In the genomic region with DNA sequence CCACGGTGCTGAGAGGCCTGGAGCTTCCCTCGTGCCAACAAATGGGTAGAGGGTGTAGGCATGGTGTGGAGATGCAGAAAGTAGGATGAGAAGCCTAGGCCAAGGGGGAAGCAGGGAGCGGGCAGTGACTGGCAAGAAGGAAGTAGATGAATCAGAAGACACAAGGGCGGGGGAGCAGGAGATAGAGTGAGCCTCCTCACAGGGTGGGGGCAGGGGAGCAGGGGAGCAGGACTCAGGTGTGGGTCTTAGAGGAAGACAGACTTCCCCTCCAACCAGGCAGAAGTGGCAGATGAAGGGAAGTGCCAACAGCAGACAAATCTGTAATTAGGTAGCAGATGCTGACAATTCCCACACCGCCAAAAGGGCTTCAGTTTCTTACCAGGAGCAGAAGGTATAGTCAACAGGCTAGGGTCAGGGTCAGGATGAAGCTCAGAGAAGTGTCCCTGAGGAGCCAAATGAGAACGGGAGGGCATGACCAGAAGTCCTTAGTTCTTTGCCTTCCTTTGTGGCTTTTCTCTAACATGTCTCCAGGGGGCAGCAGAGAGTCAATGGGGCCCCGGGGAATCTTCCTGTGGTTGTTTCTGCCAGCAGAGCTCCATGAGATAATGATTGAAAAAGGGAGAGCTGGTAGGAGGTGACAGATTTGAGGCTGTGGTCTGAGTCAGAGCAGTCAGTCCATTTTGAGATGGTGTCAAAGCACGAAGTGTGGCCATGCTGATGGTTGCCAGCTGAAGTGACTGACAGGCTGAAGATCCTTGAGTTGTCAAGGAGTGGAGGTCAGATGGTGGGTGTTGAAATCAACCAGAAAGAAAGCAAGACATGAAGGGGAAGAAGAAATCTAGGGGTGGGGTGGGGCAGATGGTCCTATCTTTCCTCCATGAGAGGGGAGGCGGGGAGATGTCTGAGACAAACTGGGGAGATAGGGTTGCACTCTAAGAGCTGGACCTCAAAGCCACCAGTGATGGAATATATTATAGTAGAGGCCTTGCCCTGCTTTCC, we compare ENCODE assay signal across 8 mouse cellular contexts. TPM values are rescaled to one million over a fixed set of nuclear protein-coding genes. Genes with fewer than 3 reads are reported as not detected.
DNase-seq lines count a peak whose midpoint lies in the region; ATAC-seq and TF ChIP-seq lines count a peak whose summit lies in the region.
"Had no signal": no experiment of that assay in that cellular context is flagged by ENCODE, and none has a peak within 500 bp of the region (broad histone marks: within the 10 kb centered on the region; RNA-seq: fewer than 3 reads in every experiment).

No protein-coding gene starts in this region.

- no peaks in the 10 kb centered on the region for H3K27me3 ChIP-seq in ES-Bruce4 (ENCODE audit: control insufficient read depth, insufficient read depth, low read length, poor library complexity, severe bottlenecking)
- H3K27me3 ChIP-seq: midbrain, embryonic 12.5 days had no signal

- peak; percentile 63 for ATAC-seq in activated CD4-positive, CD25-positive, alpha-beta regulatory T cell, adult 4 months
- ATAC-seq in neutrophil, adult 5-6 weeks (ENCODE audit: extremely low read depth, insufficient number of reproducible peaks, low FRiP score, poor library complexity, severe bottlenecking), result peak; percentile 51

- H3K27ac ChIP-seq in left cerebral cortex, adult 2 months, result no peak overlapping the region
- no peak overlapping the region for H3K27ac ChIP-seq in ES-Bruce4 (ENCODE audit: insufficient read depth, low read length)
- H3K27ac ChIP-seq: midbrain, embryonic 12.5 days had no signal

- no peak overlapping the region for H3K9ac ChIP-seq in ES-Bruce4 (ENCODE audit: low read depth, poor library complexity, severe bottlenecking)
- H3K9ac ChIP-seq: midbrain, embryonic 12.5 days had no signal

- H3K36me3 ChIP-seq in ES-Bruce4 (ENCODE audit: control insufficient read depth, insufficient read depth, low read length, poor library complexity, severe bottlenecking), result peaks cover 89% of the 10 kb centered on the region

- H3K4me3 ChIP-seq in left cerebral cortex, adult 2 months, result no peak overlapping the region
- no peak overlapping the region for H3K4me3 ChIP-seq in ES-Bruce4 (ENCODE audit: low read depth, low read length)
- H3K4me3 ChIP-seq: midbrain, embryonic 12.5 days had no signal

- peak; percentile 92 for TF ChIP-seq CTCF in left cerebral cortex, adult 2 months (IDR thresholded peaks at IDR 0.05)
- TF ChIP-seq CTCF in ES-Bruce4 (IDR thresholded peaks at IDR 0.05; ENCODE audit: low read depth, low read length), result peak; percentile 44

- TF ChIP-seq POLR2A in ES-Bruce4 (IDR thresholded peaks at IDR 0.05; ENCODE audit: insufficient read depth, low read length), result no peak

- no peaks in the 10 kb centered on the region for H3K9me3 ChIP-seq in ES-Bruce4 (replicated peaks; ENCODE audit: control insufficient read depth, insufficient read depth, low read length, poor library complexity, severe bottlenecking)
- H3K9me3 ChIP-seq: midbrain, embryonic 12.5 days had no signal

- no peak for TF ChIP-seq EP300 in ES-Bruce4 (IDR thresholded peaks at IDR 0.05; ENCODE audit: insufficient read depth, low read depth, low read length)

- intact Hi-C loops in left cerebral cortex, adult 2 months (cut with DNase I), result loop anchor here (2.0 kb wide), 2 partner anchors 43 to 55 kb away; no protein-coding TSS in a partner anchor
- intact Hi-C loops in left cerebral cortex, postnatal 36 days (cut with DNase I), result loop anchor here (5.0 kb wide), 1 partner anchor 41 kb away; no protein-coding TSS in a partner anchor

- H3K4me1 ChIP-seq in ES-Bruce4 (ENCODE audit: control insufficient read depth, insufficient read depth, low read length), result no peaks in the 10 kb centered on the region
- H3K4me1 ChIP-seq: midbrain, embryonic 12.5 days had no signal

- peak in 1 of 2 experiments; percentile 54 for DNase-seq in left cerebral cortex, adult 2 months (ENCODE audit: extremely low spot score in 1 of 2, low spot score in 2 of 2)
- no peak for DNase-seq in left cerebral cortex, adult 11 months (ENCODE audit: low spot score)
- peak; percentile 50 for DNase-seq in embryo, embryonic 9.5 days (ENCODE audit: extremely low spot score)
- DNase-seq in left cerebral cortex, postnatal 36 days (ENCODE audit: low spot score in 2 of 2), result peak; percentile 33 to 38

RNA-seq across cellular contexts. Expression of a gene that starts 22.1 kb away (rescaled TPM):
- total RNA-seq in left cerebral cortex, adult 2 months (2021), result 10 to 100 TPM; 72.1 to 74.0 TPM
- polyA plus RNA-seq in ES-Bruce4 (2011; ENCODE audit: insufficient read depth, insufficient read length, low read depth, missing spikeins), result 0.67 and 0.85 TPM in 2 replicates
- polyA plus RNA-seq in activated CD4-positive, CD25-positive, alpha-beta regulatory T cell, adult 4 months (2017; shearing (Covaris generic)), result not detected
- 10 to 100 TPM; 75.1 to 80.7 TPM for total RNA-seq in left cerebral cortex, postnatal 36 days (2021)
- total RNA-seq in neutrophil, adult 5-6 weeks (2017), result 0.86 and 1.4 TPM in 2 replicates

RNA-seq across cellular contexts. Expression of a gene that starts 22.1 kb away (rescaled TPM):
- 10 to 100 TPM; 11.0 to 15.2 TPM for total RNA-seq in left cerebral cortex, adult 2 months (2021)
- polyA plus RNA-seq in ES-Bruce4 (2011; ENCODE audit: insufficient read depth, insufficient read length, low read depth, missing spikeins), result not detected in 2 replicates
- under 1 TPM in 1 of 2 experiments, not detected in 1; 0.32 TPM for polyA plus RNA-seq in activated CD4-positive, CD25-positive, alpha-beta regulatory T cell, adult 4 months (2017; shearing (Covaris generic))
- 10 to 100 TPM; 13.8 to 16.8 TPM for total RNA-seq in left cerebral cortex, postnatal 36 days (2021)
- total RNA-seq in neutrophil, adult 5-6 weeks (2017), result not detected in 2 replicates

RNA-seq across cellular contexts. Expression of a gene that starts 23.4 kb away (rescaled TPM):
- 10 to 100 TPM; 14.1 to 19.3 TPM for total RNA-seq in left cerebral cortex, adult 2 months (2021)
- polyA plus RNA-seq in ES-Bruce4 (2011; ENCODE audit: insufficient read depth, insufficient read length, low read depth, missing spikeins), result 198 and 200 TPM in 2 replicates
- 10 to 100 TPM; 33.7 to 49.3 TPM for polyA plus RNA-seq in activated CD4-positive, CD25-positive, alpha-beta regulatory T cell, adult 4 months (2017; shearing (Covaris generic))
- total RNA-seq in left cerebral cortex, postnatal 36 days (2021), result 10 to 100 TPM; 13.7 to 17.5 TPM
- 91.2 and 103 TPM in 2 replicates for total RNA-seq in neutrophil, adult 5-6 weeks (2017)

RNA-seq across cellular contexts. Expression of a gene that starts 26.8 kb away (rescaled TPM):
- 10 to 100 TPM; 66.5 to 72.6 TPM for total RNA-seq in left cerebral cortex, adult 2 months (2021)
- 24.6 and 26.5 TPM in 2 replicates for polyA plus RNA-seq in ES-Bruce4 (2011; ENCODE audit: insufficient read depth, insufficient read length, low read depth, missing spikeins)
- polyA plus RNA-seq in activated CD4-positive, CD25-positive, alpha-beta regulatory T cell, adult 4 months (2017; shearing (Covaris generic)), result 10 to 100 TPM; 21.1 to 23.9 TPM
- 10 to 100 TPM; 64.6 to 72.4 TPM for total RNA-seq in left cerebral cortex, postnatal 36 days (2021)
- total RNA-seq in neutrophil, adult 5-6 weeks (2017), result 32.3 and 37.6 TPM in 2 replicates

Comparison
In these comparisons a context has a peak if more than half of its experiments do, and no peak if none do; other contexts are left out.
1. RNA of a gene that starts 22.1 kb away (total RNA-seq): 75.1 to 80.7 TPM in left cerebral cortex, postnatal 36 days and 72.1 to 74.0 TPM in left cerebral cortex, adult 2 months; 0.86 to 1.4 TPM in neutrophil, adult 5-6 weeks; every median in the first group is over 10 times any median in the second.
2. RNA of a gene that starts 22.1 kb away (total RNA-seq): 13.8 to 16.8 TPM in left cerebral cortex, postnatal 36 days and 11.0 to 15.2 TPM in left cerebral cortex, adult 2 months; not detected in neutrophil, adult 5-6 weeks; every median in the first group is over 10 times any median in the second.